Mouse (Mus musculus) E14TG2a.4 (cell line): ENCODE measurements around the gene Fam135a.

ENCODE experiments used
- H3K27me3 ChIP-seq: 2 replicates; pipeline ENCODE4 v1.6.1; 2014; ENCODE audit warnings: low read length, control low read depth; ENCODE audit not compliant: insufficient read depth
- H3K36me3 ChIP-seq: 2 replicates; pipeline ENCODE4 v1.6.1; 2014; ENCODE audit warnings: low read length, control low read depth; ENCODE audit not compliant: insufficient read depth
- H3K4me1 ChIP-seq: replicated peaks from 2 replicates; pipeline ENCODE4 v1.6.1; 2014; ENCODE audit warnings: low read depth, low read length, control low read depth
- H3K4me3 ChIP-seq: replicated peaks from 2 replicates; pipeline ENCODE4 v1.5.1; 2014; ENCODE audit warnings: mild to moderate bottlenecking, low read length
- H3K9me3 ChIP-seq: 2 replicates; pipeline ENCODE4 v1.6.1; 2014; ENCODE audit warnings: low read length, control low read depth
- CTCF ChIP-seq: conservative IDR thresholded peaks from 2 replicates; pipeline ENCODE4 v1.5.1; 2014; ENCODE audit warnings: low read length
- NANOG ChIP-seq: IDR thresholded peaks from 2 replicates; pipeline ENCODE4 v1.6.1; 2014; ENCODE audit warnings: borderline replicate concordance, low read length, mixed read lengths
- POU5F1 ChIP-seq: IDR thresholded peaks from 2 replicates; pipeline ENCODE4 v1.6.1; 2014; ENCODE audit warnings: low read length, borderline replicate concordance

Fam135a gene

DNA sequence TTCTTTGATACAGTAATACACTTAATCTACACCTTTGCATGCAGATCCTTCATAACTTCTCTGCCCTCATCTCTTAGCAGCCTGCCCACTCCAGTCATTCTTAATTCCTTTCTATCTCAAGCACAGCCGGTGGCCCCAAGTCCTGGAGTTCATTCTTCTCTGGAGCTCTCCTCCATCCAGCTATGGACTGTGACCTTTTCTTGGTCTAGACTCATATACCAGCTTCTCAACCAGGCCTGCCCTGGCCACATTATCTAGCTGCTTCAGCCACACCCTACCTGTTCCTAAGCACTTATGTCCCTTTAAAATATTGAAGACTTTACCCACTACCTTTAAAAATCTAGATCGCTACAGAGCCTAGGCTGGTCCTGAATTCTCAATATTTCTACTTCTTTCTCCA, 9.5 kb downstream of the Fam135a start:
- no peaks in the 10 kb centered on the region for H3K9me3 ChIP-seq
- peaks cover 4% of the 10 kb centered on the region; the same call in 1 of the 2 replicates for H3K4me1 ChIP-seq
- TF ChIP-seq NANOG (no peak), POU5F1 (no peak), CTCF (no peak)
- peaks cover 18% of the 10 kb centered on the region for H3K27me3 ChIP-seq
- no peaks in the 10 kb centered on the region for H3K36me3 ChIP-seq
- no peak overlapping the region for H3K4me3 ChIP-seq

GRCm38 (mm10) chr1:24090094-24090493, 10.0 kb downstream of the Fam135a start:
- peaks cover 18% of the 10 kb centered on the region for H3K27me3 ChIP-seq
- no peak overlapping the region for H3K4me3 ChIP-seq
- no peaks in the 10 kb centered on the region for H3K36me3 ChIP-seq
- TF ChIP-seq NANOG (no peak), POU5F1 (no peak), CTCF (no peak)
- no peaks in the 10 kb centered on the region for H3K9me3 ChIP-seq
- peaks cover 4% of the 10 kb centered on the region; the same call in 1 of the 2 replicates for H3K4me1 ChIP-seq

DNA sequence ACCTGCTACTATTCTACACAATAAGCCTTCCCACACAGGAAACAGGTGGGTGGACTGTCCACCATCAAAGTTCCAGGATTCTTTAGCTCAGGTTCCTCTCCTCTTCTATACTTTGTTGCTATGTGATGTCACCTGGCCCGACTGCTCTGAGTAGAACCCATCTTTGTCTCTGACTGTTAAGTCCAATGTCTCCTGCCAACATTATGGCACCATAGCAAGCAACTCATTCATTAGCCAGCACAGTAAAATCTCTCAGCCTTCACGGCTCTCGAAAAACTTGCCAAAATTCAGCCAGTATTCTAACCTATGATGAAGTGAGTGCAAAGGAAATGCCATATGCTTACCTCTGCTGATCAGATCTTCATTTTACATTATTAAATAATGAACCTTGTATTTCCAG, 14.0 kb downstream of the Fam135a start:
- Histone ChIP-seq H3K4me1 (no peaks in the 10 kb centered on the region), H3K4me3 (no peak overlapping the region), H3K27me3 (peaks cover 10% of the 10 kb centered on the region), H3K9me3 (no peaks in the 10 kb centered on the region), H3K36me3 (no peaks in the 10 kb centered on the region)
- TF ChIP-seq POU5F1 (no peak), CTCF (no peak), NANOG (no peak)

DNA sequence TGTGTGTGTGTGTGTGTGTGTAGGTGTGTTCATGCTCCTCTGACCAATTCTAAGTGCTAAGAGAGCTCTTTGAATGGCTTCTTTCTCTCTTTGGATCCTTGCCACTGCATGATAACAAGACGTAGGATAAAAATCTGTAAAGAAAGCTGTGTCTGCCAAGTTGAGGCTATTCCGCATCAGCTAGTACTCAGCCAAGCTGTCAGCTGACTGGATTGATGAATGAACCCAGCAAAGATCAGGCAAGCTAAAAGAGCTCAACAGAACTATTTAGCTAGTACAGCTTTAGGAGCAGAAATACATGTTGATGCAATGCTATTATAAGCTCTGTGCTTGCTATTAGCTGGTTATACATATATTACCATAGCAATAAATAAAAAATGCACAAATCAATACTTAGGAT, 25.7 kb downstream of the Fam135a start:
- no peaks in the 10 kb centered on the region for H3K27me3 ChIP-seq
- H3K36me3 ChIP-seq, result no peaks in the 10 kb centered on the region
- no peaks in the 10 kb centered on the region for H3K9me3 ChIP-seq
- H3K4me3 ChIP-seq, result no peak overlapping the region
- H3K4me1 ChIP-seq, result no peaks in the 10 kb centered on the region
- TF ChIP-seq POU5F1 (no peak), CTCF (no peak), NANOG (no peak)

GRCm38 (mm10) chr1:24073386-24074248, 26.5 kb downstream of the Fam135a start:
- no peak overlapping the region for H3K4me3 ChIP-seq
- H3K36me3 ChIP-seq, result peaks cover 3% of the 10 kb centered on the region; the same call in 1 of the 2 replicates
- TF ChIP-seq POU5F1 (no peak), NANOG (no peak), CTCF (no peak)
- H3K4me1 ChIP-seq, result no peaks in the 10 kb centered on the region
- H3K27me3 ChIP-seq, result no peaks in the 10 kb centered on the region
- peaks cover 5% of the 10 kb centered on the region for H3K9me3 ChIP-seq

GRCm38 (mm10) chr1:24068830-24069229, 31.3 kb downstream of the Fam135a start:
- Histone ChIP-seq H3K27me3 (no peaks in the 10 kb centered on the region), H3K9me3 (peaks cover 14% of the 10 kb centered on the region), H3K4me1 (no peaks in the 10 kb centered on the region), H3K4me3 (no peak overlapping the region), H3K36me3 (peaks cover 3% of the 10 kb centered on the region; the same call in 1 of the 2 replicates)
- TF ChIP-seq NANOG (no peak), POU5F1 (no peak), CTCF (no peak)

DNA sequence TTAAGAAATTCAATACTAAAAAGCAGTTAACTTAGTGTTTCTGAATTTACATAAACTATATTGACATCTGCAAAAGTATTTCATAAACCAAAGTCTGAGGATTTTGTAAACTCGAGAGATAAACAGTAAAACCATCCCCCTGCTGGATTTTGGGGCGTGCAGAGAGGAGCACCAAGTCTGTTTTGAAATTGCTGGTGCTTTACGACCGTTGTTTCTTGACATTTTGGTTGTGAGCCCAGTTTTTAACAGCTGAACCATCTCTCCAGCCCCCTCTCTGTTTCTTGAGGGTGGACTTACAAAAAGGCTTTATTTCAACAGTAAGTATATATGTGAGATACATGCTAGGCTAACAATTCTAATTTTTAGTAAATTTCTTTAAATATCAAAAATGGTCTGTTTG, 33.4 kb downstream of the Fam135a start:
- peaks cover 3% of the 10 kb centered on the region; the same call in 1 of the 2 replicates for H3K36me3 ChIP-seq
- no peak overlapping the region for H3K4me3 ChIP-seq
- TF ChIP-seq NANOG, result no peak
- TF ChIP-seq POU5F1, result no peak
- TF ChIP-seq CTCF, result no peak
- H3K27me3 ChIP-seq, result no peaks in the 10 kb centered on the region
- H3K4me1 ChIP-seq, result no peaks in the 10 kb centered on the region
- peaks cover 14% of the 10 kb centered on the region for H3K9me3 ChIP-seq

DNA sequence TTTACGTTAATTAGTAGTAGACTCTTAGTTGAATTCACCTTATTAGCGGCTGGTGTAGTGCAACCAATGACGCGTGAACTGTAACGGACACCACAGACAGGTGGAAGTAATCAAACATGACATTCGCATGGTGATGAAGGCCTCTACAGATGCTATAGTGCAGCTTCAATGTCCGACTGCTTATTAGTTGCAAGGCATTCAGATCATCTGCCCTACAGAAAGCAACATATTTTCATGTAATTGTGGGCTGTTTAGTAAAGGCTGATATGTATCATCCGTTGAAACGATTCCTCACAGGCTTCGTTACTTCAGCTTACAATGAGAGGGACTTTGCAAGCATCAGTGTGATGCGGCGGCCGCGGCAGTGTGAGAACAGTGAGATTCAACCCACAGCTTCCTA, 44.4 kb downstream of the Fam135a start:
- H3K36me3 ChIP-seq, result peaks cover 7% of the 10 kb centered on the region
- no peak overlapping the region for H3K4me3 ChIP-seq
- no peaks in the 10 kb centered on the region for H3K27me3 ChIP-seq
- H3K9me3 ChIP-seq, result peaks cover 10% of the 10 kb centered on the region
- no peaks in the 10 kb centered on the region for H3K4me1 ChIP-seq
- TF ChIP-seq NANOG (no peak), POU5F1 (no peak), CTCF (no peak)
